Mouse (Mus musculus): ENCODE measurements around the gene Olfr845. TPM values are rescaled to one million over a fixed set of nuclear protein-coding genes. Genes with fewer than 3 reads are reported as not detected.

The Olfr845 gene
- polyA plus RNA-seq (2015; fragmentation: Nextera tagmentation; extraction: Ambion mirVana): not detected in 2 replicates

GRCm38 (mm10) chr9:19336157-19336556 is at the start of gene Olfr845:
TSS of gene Olfr845 (plus strand) at chr9:19336457.
- no peak for ATAC-seq (ENCODE audit: low FRiP score)
- Histone ChIP-seq H3K4me2 (no peak within 1 kb of the TSS), H3K4me1 (no peaks in the 10 kb centered on the region), H3K9ac (replicated peaks) (no peak within 1 kb of the TSS), H3K36me3 (no peaks in the 10 kb centered on the region), H3K9me3 (replicated peaks) (no peaks in the 10 kb centered on the region), H3K27me3 (replicated peaks) (no peaks in the 10 kb centered on the region), H3K27ac (replicated peaks) (no peak within 1 kb of the TSS), H3K4me3 (replicated peaks) (no peak within 1 kb of the TSS)
- 69% methylated on average over 1 of the region's 1 CpGs for WGBS

DNA sequence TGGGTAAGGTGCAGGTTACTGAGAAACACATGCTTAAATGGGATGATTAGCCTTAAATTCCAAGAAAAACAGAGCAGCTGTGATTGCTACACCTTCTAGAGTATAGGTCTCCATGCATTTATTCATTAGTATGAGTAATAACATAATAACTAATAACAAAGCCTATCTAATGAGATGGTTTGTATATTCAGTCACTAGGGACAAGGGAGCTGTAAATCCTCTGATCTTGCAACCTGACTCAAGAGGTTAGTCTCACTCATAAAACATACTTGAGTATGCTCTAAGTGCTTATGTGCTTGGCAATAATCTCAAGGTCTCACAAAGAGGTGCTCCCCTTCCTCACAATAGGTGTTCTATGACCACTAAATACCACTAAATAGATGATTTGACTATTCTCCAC is 20.2 kb upstream of the Olfr845 start, which contains the start of gene Olfr844:
TSS of gene Olfr844 (plus strand) at position 301 of the 400 bp plus-strand sequence.
- Histone ChIP-seq H3K9ac (replicated peaks) (no peak within 1 kb of the TSS), H3K9me3 (replicated peaks) (peaks cover 4% of the 10 kb centered on the region)

GRCm38 (mm10) chr9:19363905-19364304 is 27.6 kb downstream of the Olfr845 start, which contains the start of gene Olfr846:
TSS of gene Olfr846 (minus strand) at chr9:19364005.
- Histone ChIP-seq H3K9ac (replicated peaks) (no peak within 1 kb of the TSS), H3K4me3 (replicated peaks) (no peak within 1 kb of the TSS), H3K27me3 (replicated peaks) (no peaks in the 10 kb centered on the region), H3K4me1 (no peaks in the 10 kb centered on the region), H3K36me3 (no peaks in the 10 kb centered on the region), H3K4me2 (no peak within 1 kb of the TSS), H3K9me3 (replicated peaks) (peaks cover 5% of the 10 kb centered on the region; the same call in 1 of the 2 replicates), H3K27ac (replicated peaks) (no peak within 1 kb of the TSS)
- WGBS: 60% methylated on average over 1 of the region's 1 CpGs
- ATAC-seq (ENCODE audit: low FRiP score): no peak

More for the DNA sequence above, 20.2 kb upstream of the Olfr845 start, which contains the start of gene Olfr844:
- Histone ChIP-seq H3K27ac (replicated peaks) (no peak within 1 kb of the TSS), H3K4me1 (no peaks in the 10 kb centered on the region), H3K27me3 (replicated peaks) (no peaks in the 10 kb centered on the region), H3K36me3 (no peaks in the 10 kb centered on the region), H3K4me2 (no peak within 1 kb of the TSS), H3K4me3 (replicated peaks) (no peak within 1 kb of the TSS)
- ATAC-seq (ENCODE audit: low FRiP score): no peak

- no peaks in the 10 kb centered on the region for H3K36me3 ChIP-seq
- no peaks in the 10 kb centered on the region for H3K4me1 ChIP-seq
- H3K27ac ChIP-seq (replicated peaks): no peak within 1 kb of the TSS
- no peak within 1 kb of the TSS for H3K4me2 ChIP-seq
- no peaks in the 10 kb centered on the region for H3K9me3 ChIP-seq (replicated peaks)
- no peak for ATAC-seq (ENCODE audit: low FRiP score)
- H3K27me3 ChIP-seq (replicated peaks): no peaks in the 10 kb centered on the region
- H3K4me3 ChIP-seq (replicated peaks): no peak within 1 kb of the TSS
- no peak within 1 kb of the TSS for H3K9ac ChIP-seq (replicated peaks)
- 59% methylated on average over 1 of the region's 1 CpGs for whole genome bisulfite sequencing
These were observed 42.3 kb downstream of the Olfr845 start, which contains the start of gene Olfr847 for GRCm38 (mm10) chr9:19378569-19378968. TSS of gene Olfr847 (minus strand) at chr9:19378669.

Other genes starting within 250 kb of the Olfr845 start
- gene Olfr836, start 216.1 kb upstream of the Olfr845 start, polyA plus RNA-seq (2015; fragmentation: Nextera tagmentation; extraction: Ambion mirVana): not detected in 2 replicates
- not detected in 2 replicates for gene Olfr837, start 200.1 kb upstream of the Olfr845 start, polyA plus RNA-seq (2015; fragmentation: Nextera tagmentation; extraction: Ambion mirVana)
- gene Olfr839-ps1, start 159.1 kb upstream of the Olfr845 start, polyA plus RNA-seq (2015; fragmentation: Nextera tagmentation; extraction: Ambion mirVana): not detected in 2 replicates
- gene Olfr843, start 84.5 kb upstream of the Olfr845 start, polyA plus RNA-seq (2015; fragmentation: Nextera tagmentation; extraction: Ambion mirVana): not detected in 2 replicates
- gene Olfr844, start 20.1 kb upstream of the Olfr845 start, polyA plus RNA-seq (2015; fragmentation: Nextera tagmentation; extraction: Ambion mirVana): not detected in 2 replicates
- not detected in 2 replicates for gene Olfr846, start 27.5 kb downstream of the Olfr845 start, polyA plus RNA-seq (2015; fragmentation: Nextera tagmentation; extraction: Ambion mirVana)
- gene Olfr847, start 42.2 kb downstream of the Olfr845 start, polyA plus RNA-seq (2015; fragmentation: Nextera tagmentation; extraction: Ambion mirVana): not detected in 2 replicates
- not detected in 2 replicates for gene Olfr849, start 103.8 kb downstream of the Olfr845 start, polyA plus RNA-seq (2015; fragmentation: Nextera tagmentation; extraction: Ambion mirVana)
- gene Olfr850, start 141.8 kb downstream of the Olfr845 start, polyA plus RNA-seq (2015; fragmentation: Nextera tagmentation; extraction: Ambion mirVana): not detected in 2 replicates
- gene Olfr851, start 156.8 kb downstream of the Olfr845 start, polyA plus RNA-seq (2015; fragmentation: Nextera tagmentation; extraction: Ambion mirVana): not detected in 2 replicates
- gene Olfr853, start 204.6 kb downstream of the Olfr845 start, polyA plus RNA-seq (2015; fragmentation: Nextera tagmentation; extraction: Ambion mirVana): not detected in 2 replicates
- not detected in 2 replicates for gene Olfr854, start 230.9 kb downstream of the Olfr845 start, polyA plus RNA-seq (2015; fragmentation: Nextera tagmentation; extraction: Ambion mirVana)
- not detected in 2 replicates for gene Olfr855, start 246.2 kb downstream of the Olfr845 start, polyA plus RNA-seq (2015; fragmentation: Nextera tagmentation; extraction: Ambion mirVana)

Data from neural tube, embryonic 15.5 days (tissue).